Mouse (Mus musculus): Measurements from ENCODE around the gene Hs6st3. TPM values are rescaled to one million over a fixed set of nuclear protein-coding genes. Genes with fewer than 3 reads are reported as not detected.

The Hs6st3 gene
- total RNA-seq, 1 experiment from 2014 or later: 2.2 TPM

- no peak for DNase-seq
These were observed 675.8 kb downstream of the Hs6st3 start for GRCm38 (mm10) chr14:119813898-119814297.

- DNase-seq: peak; percentile 55
These were observed 677.5 kb downstream of the Hs6st3 start for GRCm38 (mm10) chr14:119815616-119816015.

GRCm38 (mm10) chr14:119820562-119820961 is 682.4 kb downstream of the Hs6st3 start:
- peak; percentile 39 for DNase-seq

- no peak for DNase-seq
These were observed 693.2 kb downstream of the Hs6st3 start for GRCm38 (mm10) chr14:119831165-119832011.

GRCm38 (mm10) chr14:119832012-119832325 is 693.8 kb downstream of the Hs6st3 start:
- no peak for DNase-seq

GRCm38 (mm10) chr14:119832940-119833339 is 694.8 kb downstream of the Hs6st3 start:
- DNase-seq: no peak

- no peak for DNase-seq
These were observed 696.0 kb downstream of the Hs6st3 start for GRCm38 (mm10) chr14:119834008-119834700.

GRCm38 (mm10) chr14:119836051-119836450 is 697.9 kb downstream of the Hs6st3 start:
- no peak for DNase-seq

- no peak for DNase-seq
These were observed 709.4 kb downstream of the Hs6st3 start for GRCm38 (mm10) chr14:119847540-119847939.

- no peak for DNase-seq
These were observed 710.7 kb downstream of the Hs6st3 start for GRCm38 (mm10) chr14:119848759-119849298.

GRCm38 (mm10) chr14:119849338-119849737 is 711.2 kb downstream of the Hs6st3 start:
- no peak for DNase-seq

GRCm38 (mm10) chr14:119852139-119852538 is 714.0 kb downstream of the Hs6st3 start:
- DNase-seq: no peak

GRCm38 (mm10) chr14:119857338-119858291 is 719.5 kb downstream of the Hs6st3 start:
- no peak for DNase-seq

- no peak for DNase-seq
These were observed 735.5 kb downstream of the Hs6st3 start for GRCm38 (mm10) chr14:119873617-119874016.

- DNase-seq: no peak
These were observed 754.8 kb downstream of the Hs6st3 start for GRCm38 (mm10) chr14:119892922-119893321.

GRCm38 (mm10) chr14:119895097-119895496 is 757.0 kb downstream of the Hs6st3 start:
- no peak for DNase-seq

GRCm38 (mm10) chr14:119895765-119896465 is 757.8 kb downstream of the Hs6st3 start:
- no peak for DNase-seq

- DNase-seq: no peak
These were observed 764.3 kb downstream of the Hs6st3 start for GRCm38 (mm10) chr14:119902486-119902885.

GRCm38 (mm10) chr14:119908032-119908675 is 770.0 kb downstream of the Hs6st3 start:
- no peak for DNase-seq

- DNase-seq: peak; percentile 2
These were observed 776.4 kb downstream of the Hs6st3 start for GRCm38 (mm10) chr14:119914508-119914907.
